Mouse (Mus musculus): ENCODE results near the gene Anks1b. TPM values are rescaled to one million over a fixed set of nuclear protein-coding genes. Genes with fewer than 3 reads are reported as not detected.

Gene Anks1b
- polyA plus RNA-seq, 1 experiment from 2014 or later = 0.80 TPM

GRCm38 (mm10) chr10:90576191-90577098 lies 703.1 kb downstream of the Anks1b start:
- ATAC-seq (replicated peaks; ENCODE audit: low FRiP score) (peak; percentile 43; the same call in 1 of the 2 replicates), DNase-seq (ENCODE audit: low spot score) (no peak)
- Histone ChIP-seq H3K4me3 (ENCODE audit: low read depth, low read length) (no peak overlapping the region), H3K9me3 (ENCODE audit: control insufficient read depth, low read length) (no peaks in the 10 kb centered on the region), H3K4me1 (replicated peaks; ENCODE audit: control insufficient read depth, insufficient read depth, low read length) (no peaks in the 10 kb centered on the region), H3K4me2 (peak overlapping the region; percentile 35), H3K9ac (ENCODE audit: low read depth, low read length) (no peak overlapping the region), H3K27ac (ENCODE audit: low read depth, low read length) (no peak overlapping the region), H3K36me3 (ENCODE audit: control insufficient read depth, insufficient read depth, low read length) (no peaks in the 10 kb centered on the region), H3K27me3 (replicated peaks; ENCODE audit: control insufficient read depth, insufficient read depth, low read length) (no peaks in the 10 kb centered on the region)
- WGBS = 42% methylated on average over 29 of the region's 29 CpGs

GRCm38 (mm10) chr10:90577099-90577461 lies 703.8 kb downstream of the Anks1b start:
- no peak overlapping the region for H3K27ac ChIP-seq (ENCODE audit: low read depth, low read length)
- no peaks in the 10 kb centered on the region for H3K36me3 ChIP-seq (ENCODE audit: control insufficient read depth, insufficient read depth, low read length)
- H3K4me2 ChIP-seq = peak overlapping the region; percentile 35
- ATAC-seq (replicated peaks; ENCODE audit: low FRiP score) (no peak), DNase-seq (ENCODE audit: low spot score) (no peak)
- no peak overlapping the region for H3K4me3 ChIP-seq (ENCODE audit: low read depth, low read length)
- H3K27me3 ChIP-seq (replicated peaks; ENCODE audit: control insufficient read depth, insufficient read depth, low read length) = no peaks in the 10 kb centered on the region
- H3K9ac ChIP-seq (ENCODE audit: low read depth, low read length) = no peak overlapping the region
- H3K9me3 ChIP-seq (ENCODE audit: control insufficient read depth, low read length) = no peaks in the 10 kb centered on the region
- no peaks in the 10 kb centered on the region for H3K4me1 ChIP-seq (replicated peaks; ENCODE audit: control insufficient read depth, insufficient read depth, low read length)
- WGBS = 67% methylated on average over 6 of the region's 6 CpGs

- no peak overlapping the region for H3K4me3 ChIP-seq (ENCODE audit: low read depth, low read length)
- H3K4me2 ChIP-seq = no peak overlapping the region
- ATAC-seq (replicated peaks; ENCODE audit: low FRiP score) (no peak), DNase-seq (ENCODE audit: low spot score) (no peak)
- no peaks in the 10 kb centered on the region for H3K4me1 ChIP-seq (replicated peaks; ENCODE audit: control insufficient read depth, insufficient read depth, low read length)
- H3K27ac ChIP-seq (ENCODE audit: low read depth, low read length) = no peak overlapping the region
- H3K9me3 ChIP-seq (ENCODE audit: control insufficient read depth, low read length) = no peaks in the 10 kb centered on the region
- no peaks in the 10 kb centered on the region for H3K27me3 ChIP-seq (replicated peaks; ENCODE audit: control insufficient read depth, insufficient read depth, low read length)
- H3K36me3 ChIP-seq (ENCODE audit: control insufficient read depth, insufficient read depth, low read length) = no peaks in the 10 kb centered on the region
- H3K9ac ChIP-seq (ENCODE audit: low read depth, low read length) = no peak overlapping the region
- 80% methylated on average over 9 of the region's 9 CpGs for WGBS
These were observed 704.5 kb downstream of the Anks1b start for GRCm38 (mm10) chr10:90577777-90578176.

- no peak for ATAC-seq (replicated peaks; ENCODE audit: low FRiP score)
- no peaks in the 10 kb centered on the region for H3K9me3 ChIP-seq (ENCODE audit: control insufficient read depth, low read length)
- H3K9ac ChIP-seq (ENCODE audit: low read depth, low read length) = no peak overlapping the region
- H3K4me1 ChIP-seq (replicated peaks; ENCODE audit: control insufficient read depth, insufficient read depth, low read length) = no peaks in the 10 kb centered on the region
- H3K27me3 ChIP-seq (replicated peaks; ENCODE audit: control insufficient read depth, insufficient read depth, low read length) = no peaks in the 10 kb centered on the region
- H3K36me3 ChIP-seq (ENCODE audit: control insufficient read depth, insufficient read depth, low read length) = no peaks in the 10 kb centered on the region
- H3K27ac ChIP-seq (ENCODE audit: low read depth, low read length) = no peak overlapping the region
- H3K4me3 ChIP-seq (ENCODE audit: low read depth, low read length) = no peak overlapping the region
- H3K4me2 ChIP-seq = no peak overlapping the region
- DNase-seq (ENCODE audit: low spot score) = no peak
- 78% methylated on average over 5 of the region's 5 CpGs for WGBS
These were observed 706.7 kb downstream of the Anks1b start for GRCm38 (mm10) chr10:90579970-90580369.

GRCm38 (mm10) chr10:90584052-90584451 lies 710.7 kb downstream of the Anks1b start:
- WGBS = 61% methylated on average over 4 of the region's 4 CpGs
- ATAC-seq (replicated peaks; ENCODE audit: low FRiP score) = no peak

GRCm38 (mm10) chr10:90596142-90596541 lies 722.8 kb downstream of the Anks1b start:
- WGBS = 32% methylated on average over 3 of the region's 3 CpGs
- Histone ChIP-seq H3K9me3 (ENCODE audit: control insufficient read depth, low read length) (peaks cover 3% of the 10 kb centered on the region; the same call in 1 of the 2 replicates), H3K4me2 (no peak overlapping the region), H3K4me3 (ENCODE audit: low read depth, low read length) (no peak overlapping the region), H3K4me1 (replicated peaks; ENCODE audit: control insufficient read depth, insufficient read depth, low read length) (no peaks in the 10 kb centered on the region), H3K9ac (ENCODE audit: low read depth, low read length) (no peak overlapping the region), H3K36me3 (ENCODE audit: control insufficient read depth, insufficient read depth, low read length) (no peaks in the 10 kb centered on the region), H3K27me3 (replicated peaks; ENCODE audit: control insufficient read depth, insufficient read depth, low read length) (no peaks in the 10 kb centered on the region), H3K27ac (ENCODE audit: low read depth, low read length) (no peak overlapping the region)
- DNase-seq (ENCODE audit: low spot score) = no peak
- ATAC-seq (replicated peaks; ENCODE audit: low FRiP score) = no peak

More at GRCm38 (mm10) chr10:90584052-90584451, 710.7 kb downstream of the Anks1b start:
- Histone ChIP-seq H3K4me3 (ENCODE audit: low read depth, low read length) (no peak overlapping the region), H3K36me3 (ENCODE audit: control insufficient read depth, insufficient read depth, low read length) (no peaks in the 10 kb centered on the region), H3K9me3 (ENCODE audit: control insufficient read depth, low read length) (no peaks in the 10 kb centered on the region), H3K9ac (ENCODE audit: low read depth, low read length) (no peak overlapping the region), H3K27ac (ENCODE audit: low read depth, low read length) (no peak overlapping the region), H3K4me1 (replicated peaks; ENCODE audit: control insufficient read depth, insufficient read depth, low read length) (no peaks in the 10 kb centered on the region), H3K4me2 (no peak overlapping the region), H3K27me3 (replicated peaks; ENCODE audit: control insufficient read depth, insufficient read depth, low read length) (no peaks in the 10 kb centered on the region)
- DNase-seq (ENCODE audit: low spot score) = no peak

GRCm38 (mm10) chr10:90596576-90596975 lies 723.3 kb downstream of the Anks1b start:
- ATAC-seq (replicated peaks; ENCODE audit: low FRiP score) (no peak), DNase-seq (ENCODE audit: low spot score) (no peak)
- 34% methylated on average over 3 of the region's 3 CpGs for WGBS
- Histone ChIP-seq H3K4me1 (replicated peaks; ENCODE audit: control insufficient read depth, insufficient read depth, low read length) (no peaks in the 10 kb centered on the region), H3K9me3 (ENCODE audit: control insufficient read depth, low read length) (peaks cover 3% of the 10 kb centered on the region; the same call in 1 of the 2 replicates), H3K27me3 (replicated peaks; ENCODE audit: control insufficient read depth, insufficient read depth, low read length) (no peaks in the 10 kb centered on the region), H3K9ac (ENCODE audit: low read depth, low read length) (no peak overlapping the region), H3K36me3 (ENCODE audit: control insufficient read depth, insufficient read depth, low read length) (no peaks in the 10 kb centered on the region), H3K4me2 (no peak overlapping the region), H3K27ac (ENCODE audit: low read depth, low read length) (no peak overlapping the region), H3K4me3 (ENCODE audit: low read depth, low read length) (no peak overlapping the region)

- Histone ChIP-seq H3K27me3 (replicated peaks; ENCODE audit: control insufficient read depth, insufficient read depth, low read length) (no peaks in the 10 kb centered on the region), H3K36me3 (ENCODE audit: control insufficient read depth, insufficient read depth, low read length) (no peaks in the 10 kb centered on the region), H3K9ac (ENCODE audit: low read depth, low read length) (no peak overlapping the region), H3K27ac (ENCODE audit: low read depth, low read length) (no peak overlapping the region), H3K4me1 (replicated peaks; ENCODE audit: control insufficient read depth, insufficient read depth, low read length) (no peaks in the 10 kb centered on the region), H3K4me3 (ENCODE audit: low read depth, low read length) (no peak overlapping the region), H3K9me3 (ENCODE audit: control insufficient read depth, low read length) (peaks cover 3% of the 10 kb centered on the region; the same call in 1 of the 2 replicates), H3K4me2 (no peak overlapping the region)
- ATAC-seq (replicated peaks; ENCODE audit: low FRiP score) = no peak
- DNase-seq (ENCODE audit: low spot score) = no peak
These were observed 725.8 kb downstream of the Anks1b start for GRCm38 (mm10) chr10:90599149-90599548.

All from liver, embryonic 11.5 days (tissue).